Mouse (Mus musculus) E14TG2a.4 (cell line): ENCODE measurements around the gene Prkcsh.

ENCODE experiments used
- CTCF ChIP-seq: conservative IDR thresholded peaks from 2 replicates; pipeline ENCODE4 v1.5.1; 2014; ENCODE audit warnings: low read length
- NANOG ChIP-seq: IDR thresholded peaks from 2 replicates; pipeline ENCODE4 v1.6.1; 2014; ENCODE audit warnings: borderline replicate concordance, low read length, mixed read lengths
- POU5F1 ChIP-seq: IDR thresholded peaks from 2 replicates; pipeline ENCODE4 v1.6.1; 2014; ENCODE audit warnings: low read length, borderline replicate concordance

GRCm38 (mm10) chr9:22002194-22003162, at the start of gene Prkcsh, which contains the start of gene Ccdc151:
- TF ChIP-seq CTCF = no peak
- TF ChIP-seq POU5F1 = no peak
- TF ChIP-seq NANOG = no peak
